13 mouse cellular contexts compared by ENCODE assay signal in genomic region chr9:120403661-120404060, GRCm38 (mm10).
DNase-seq lines count a peak whose midpoint lies in the region; ATAC-seq lines count a peak whose summit lies in the region.
"Had no signal": no experiment of that assay in that cellular context is flagged by ENCODE, and none has a peak within 500 bp of the region (broad histone marks: within the 10 kb centered on the region; RNA-seq: fewer than 3 reads in every experiment).

No protein-coding gene starts in this region.

- H3K9me3 ChIP-seq in heart, embryonic 10.5 days, result no peaks in the 10 kb centered on the region
- no peaks in the 10 kb centered on the region for H3K9me3 ChIP-seq in heart, embryonic 12.5 days (replicated peaks)
- no peaks in the 10 kb centered on the region for H3K9me3 ChIP-seq in intestine, embryonic 15.5 days
- H3K9me3 ChIP-seq: heart, embryonic 13.5 days; hindbrain, embryonic 15.5 days had no signal

- no peaks in the 10 kb centered on the region for H3K27me3 ChIP-seq in heart, embryonic 10.5 days (ENCODE audit: insufficient read depth, poor library complexity, severe bottlenecking)
- no peaks in the 10 kb centered on the region for H3K27me3 ChIP-seq in heart, embryonic 12.5 days (replicated peaks)
- no peaks in the 10 kb centered on the region for H3K27me3 ChIP-seq in intestine, embryonic 15.5 days (replicated peaks)
- H3K27me3 ChIP-seq: heart, embryonic 13.5 days; hindbrain, embryonic 15.5 days had no signal

- DNase-seq in heart, embryonic 10.5 days (ENCODE audit: low spot score), result no peak
- peak; percentile 39 to 57 for DNase-seq in frontal cortex, postnatal 10 days (ENCODE audit: low spot score in 2 of 2)
- DNase-seq in left cerebral cortex, adult 18-20 months (ENCODE audit: low spot score in 2 of 2), result peak; percentile 73 to 85
- peak; percentile 39 for DNase-seq in right cerebral cortex, postnatal 14 days
- DNase-seq in urinary bladder, postnatal 14 days (ENCODE audit: low spot score), result no peak
- no peak for DNase-seq in lung, postnatal 10 days
- DNase-seq: B cell, adult 2 months; cerebellum, adult 11-12 months had no signal

- H3K4me3 ChIP-seq in heart, embryonic 10.5 days, result no peak overlapping the region
- no peak overlapping the region for H3K4me3 ChIP-seq in heart, embryonic 12.5 days
- H3K4me3 ChIP-seq in intestine, embryonic 15.5 days (replicated peaks), result no peak overlapping the region
- H3K4me3 ChIP-seq: heart, embryonic 13.5 days; hindbrain, embryonic 15.5 days; limb, embryonic 13.5 days had no signal

- peaks cover 23% of the 10 kb centered on the region for H3K4me1 ChIP-seq in heart, embryonic 10.5 days
- peaks cover 13% of the 10 kb centered on the region for H3K4me1 ChIP-seq in heart, embryonic 12.5 days (replicated peaks)
- H3K4me1 ChIP-seq in intestine, embryonic 15.5 days (replicated peaks), result no peaks in the 10 kb centered on the region
- H3K4me1 ChIP-seq: hindbrain, embryonic 15.5 days; limb, embryonic 13.5 days had no signal

- H3K4me2 ChIP-seq in heart, embryonic 12.5 days, result no peak overlapping the region
- H3K4me2 ChIP-seq in intestine, embryonic 15.5 days (replicated peaks), result no peak overlapping the region
- H3K4me2 ChIP-seq: heart, embryonic 13.5 days; hindbrain, embryonic 15.5 days; limb, embryonic 13.5 days had no signal

- WGBS in heart, embryonic 10.5 days, result 66% methylated on average over 5 of the region's 5 CpGs
- WGBS in heart, embryonic 12.5 days, result 60% methylated on average over 5 of the region's 5 CpGs
- 67% methylated on average over 5 of the region's 5 CpGs for WGBS in intestine, embryonic 15.5 days

- peak overlapping the region; percentile 86 for H3K27ac ChIP-seq in heart, embryonic 10.5 days
- H3K27ac ChIP-seq in heart, embryonic 12.5 days (ENCODE audit: poor library complexity, severe bottlenecking), result no peak overlapping the region
- no peak overlapping the region for H3K27ac ChIP-seq in intestine, embryonic 15.5 days
- H3K27ac ChIP-seq: heart, embryonic 13.5 days; hindbrain, embryonic 15.5 days; limb, embryonic 13.5 days had no signal

- H3K9ac ChIP-seq in heart, embryonic 12.5 days, result no peak overlapping the region
- H3K9ac ChIP-seq in intestine, embryonic 15.5 days, result no peak overlapping the region
- H3K9ac ChIP-seq: heart, embryonic 13.5 days; hindbrain, embryonic 15.5 days; limb, embryonic 13.5 days had no signal

- no peaks in the 10 kb centered on the region for H3K36me3 ChIP-seq in heart, embryonic 10.5 days
- H3K36me3 ChIP-seq in heart, embryonic 12.5 days, result no peaks in the 10 kb centered on the region
- H3K36me3 ChIP-seq in intestine, embryonic 15.5 days, result no peaks in the 10 kb centered on the region
- H3K36me3 ChIP-seq: heart, embryonic 13.5 days; hindbrain, embryonic 15.5 days; limb, embryonic 13.5 days had no signal

- no peak for ATAC-seq in heart, embryonic 12.5 days (ENCODE audit: insufficient number of reproducible peaks, low FRiP score)
- no peak for ATAC-seq in intestine, embryonic 15.5 days

Comparison
In these comparisons a context has a peak if more than half of its experiments do, and no peak if none do; other contexts are left out.
1. DNase-seq: peak in frontal cortex, postnatal 10 days (2 of 2), left cerebral cortex, adult 18-20 months (2 of 2) and right cerebral cortex, postnatal 14 days (single experiment); none in heart, embryonic 10.5 days (single experiment), urinary bladder, postnatal 14 days (single experiment) and lung, postnatal 10 days (single experiment).